Mouse (Mus musculus): ENCODE data around the gene Enah.

- TF ChIP-seq POLR2A (IDR thresholded peaks at IDR 0.05; ENCODE audit: borderline replicate concordance, extremely low read depth, insufficient read depth, insufficient read length, poor library complexity, severe bottlenecking), result no peak
- no peak for TF ChIP-seq CTCF (IDR thresholded peaks at IDR 0.05; ENCODE audit: borderline replicate concordance, extremely low read depth, insufficient read depth, insufficient read length)
Observed at GRCm38 (mm10) chr1:182054651-182055050, 34.9 kb upstream of the Enah start.
